Mouse (Mus musculus) 3134 (cell line): Measurements from ENCODE around the gene Glrx.
"Not testable (repeated sequence)": the region's sequence is repeated elsewhere in the genome, so short reads cannot be mapped to it uniquely, and the experiment has no call there.

Experiments used
- DNase-seq: peaks from one replicate; pipeline ENCODE4 v3.0.0-alpha.2; 2011; ENCODE audit warnings: low spot score; ENCODE audit not compliant: insufficient read length; ENCODE audit errors: extremely low read depth

Gene Glrx

GRCm38 (mm10) chr13:75833499-75833898 lies 6.2 kb upstream of the Glrx start:
- DNase-seq: no peak

GRCm38 (mm10) chr13:75835461-75835860 lies 4.2 kb upstream of the Glrx start:
- no peak for DNase-seq

GRCm38 (mm10) chr13:75838506-75838905 lies 1.2 kb upstream of the Glrx start:
- no peak for DNase-seq

- no peak for DNase-seq
These were observed 1.2 kb downstream of the Glrx start for GRCm38 (mm10) chr13:75840752-75841285.

- no peak for DNase-seq
These were observed 2.3 kb downstream of the Glrx start for GRCm38 (mm10) chr13:75841950-75842349.

GRCm38 (mm10) chr13:75843331-75843730 lies 3.7 kb downstream of the Glrx start:
- DNase-seq: no peak

- DNase-seq: no peak
These were observed 4.5 kb downstream of the Glrx start for GRCm38 (mm10) chr13:75843993-75844683.

- DNase-seq: no peak
These were observed 5.3 kb downstream of the Glrx start for GRCm38 (mm10) chr13:75844833-75845518.

- DNase-seq: no peak
These were observed 6.0 kb downstream of the Glrx start for GRCm38 (mm10) chr13:75845519-75846166.

- DNase-seq: no peak
These were observed 7.4 kb downstream of the Glrx start for GRCm38 (mm10) chr13:75847027-75847426.

- DNase-seq: no peak
These were observed 12.4 kb downstream of the Glrx start for GRCm38 (mm10) chr13:75852027-75852426.

- no peak for DNase-seq
These were observed 13.4 kb downstream of the Glrx start for GRCm38 (mm10) chr13:75853118-75853517.

- DNase-seq: no peak
These were observed 19.7 kb downstream of the Glrx start for GRCm38 (mm10) chr13:75859264-75859844.

GRCm38 (mm10) chr13:75865486-75866184 lies 26.0 kb downstream of the Glrx start:
- no peak for DNase-seq

- no peak for DNase-seq
These were observed 28.2 kb downstream of the Glrx start for GRCm38 (mm10) chr13:75867876-75868275.

- DNase-seq: no peak
These were observed 35.1 kb downstream of the Glrx start for GRCm38 (mm10) chr13:75874608-75875376.

- not testable (repeated sequence) for DNase-seq
These were observed 36.5 kb downstream of the Glrx start for GRCm38 (mm10) chr13:75876188-75876587.

GRCm38 (mm10) chr13:75876592-75876991 lies 36.9 kb downstream of the Glrx start:
- DNase-seq: no peak

- DNase-seq: no peak
These were observed 38.2 kb downstream of the Glrx start for GRCm38 (mm10) chr13:75877907-75878306.

GRCm38 (mm10) chr13:75879756-75880155 lies 40.1 kb downstream of the Glrx start:
- DNase-seq: no peak
